Mouse (Mus musculus) liver, embryonic 12.5 days (tissue): Measurements from ENCODE around the gene Thnsl1. TPM values are rescaled to one million over a fixed set of nuclear protein-coding genes. Genes with fewer than 3 reads are reported as not detected.
A peak's percentile ranks its signal among the peaks of the same experiment; 100 is the strongest.

Experiments
- ATAC-seq: fragments of 200-750 bp; cut with Nextera tagmentation; 2 replicates; pipeline ENCODE4 v1.8.0; 2017; ENCODE audit warnings: moderate number of reproducible peaks, mild to moderate bottlenecking, moderate library complexity
- H3K27ac ChIP-seq: fragments of 300-500 bp; sonication (generic); 2 replicates; pipeline ENCODE4 v1.5.1; 2016; ENCODE audit warnings: mild to moderate bottlenecking
- H3K27me3 ChIP-seq: fragments of 300-500 bp; sonication (generic); replicated peaks from 2 replicates; pipeline ENCODE4 v1.6.1; 2016; ENCODE audit warnings: mild to moderate bottlenecking, moderate library complexity
- H3K36me3 ChIP-seq: fragments of 300-500 bp; sonication (generic); 2 replicates; pipeline ENCODE4 v1.6.1; 2016; ENCODE audit warnings: mild to moderate bottlenecking, moderate library complexity
- H3K4me1 ChIP-seq: fragments of 300-500 bp; sonication (generic); 2 replicates; pipeline ENCODE4 v1.6.1; 2016
- H3K4me2 ChIP-seq: fragments of 300-500 bp; sonication (generic); 2 replicates; pipeline ENCODE4 v1.6.1; 2016; ENCODE audit warnings: mild to moderate bottlenecking, moderate library complexity
- H3K4me3 ChIP-seq: fragments of 300-500 bp; sonication (generic); 2 replicates; pipeline ENCODE4 v1.5.1; 2016; ENCODE audit warnings: mild to moderate bottlenecking, moderate library complexity
- H3K9ac ChIP-seq: fragments of 300-500 bp; sonication (generic); 2 replicates; pipeline ENCODE4 v1.6.1; 2016; ENCODE audit warnings: mild to moderate bottlenecking, moderate library complexity
- H3K9me3 ChIP-seq: fragments of 300-500 bp; sonication (generic); replicated peaks from 2 replicates; pipeline ENCODE4 v1.6.1; 2016; ENCODE audit warnings: mild to moderate bottlenecking, moderate library complexity
- WGBS: fragments of 180-500 bp; shearing (Covaris S2); methylation state at CpG from one replicate; pipeline ENCODE4 v1.1.7; 2016; ENCODE audit not compliant: insufficient replicate concordance; 5-methylcytosine and 5-hydroxymethylcytosine counted together
- polyA plus RNA-seq: library from polyadenylated mRNA; unstranded; fragments of >200 nt; fragmentation: Nextera tagmentation; extraction: Ambion mirVana; gene quantifications from 2 replicates; pipeline ENCODE4 v1.2.1, GENCODE M21; 2016

The Thnsl1 gene
- polyA plus RNA-seq, 1 experiment from 2014 or later: 3.1 TPM

DNA sequence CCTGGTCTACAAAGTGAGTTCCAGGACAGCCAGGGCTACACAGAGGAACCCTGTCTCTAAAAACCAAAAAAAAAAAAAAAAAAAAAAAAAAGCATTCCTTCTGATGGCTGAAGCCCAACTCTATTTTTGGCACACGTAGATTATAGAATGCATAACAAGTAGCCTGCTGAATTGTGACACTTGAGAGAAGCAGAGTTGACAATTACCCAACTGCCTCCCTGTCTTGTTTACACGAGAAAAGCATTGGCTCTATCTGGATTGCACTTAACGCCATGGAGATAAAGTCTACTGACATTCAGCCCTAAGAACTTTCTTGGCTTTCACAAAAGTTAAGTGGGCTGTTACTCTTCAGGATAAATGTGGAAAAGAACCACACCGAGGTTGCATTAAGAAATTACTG is 39.5 kb downstream of the Thnsl1 start:
- no peak for ATAC-seq
- no peak overlapping the region for H3K4me3 ChIP-seq

DNA sequence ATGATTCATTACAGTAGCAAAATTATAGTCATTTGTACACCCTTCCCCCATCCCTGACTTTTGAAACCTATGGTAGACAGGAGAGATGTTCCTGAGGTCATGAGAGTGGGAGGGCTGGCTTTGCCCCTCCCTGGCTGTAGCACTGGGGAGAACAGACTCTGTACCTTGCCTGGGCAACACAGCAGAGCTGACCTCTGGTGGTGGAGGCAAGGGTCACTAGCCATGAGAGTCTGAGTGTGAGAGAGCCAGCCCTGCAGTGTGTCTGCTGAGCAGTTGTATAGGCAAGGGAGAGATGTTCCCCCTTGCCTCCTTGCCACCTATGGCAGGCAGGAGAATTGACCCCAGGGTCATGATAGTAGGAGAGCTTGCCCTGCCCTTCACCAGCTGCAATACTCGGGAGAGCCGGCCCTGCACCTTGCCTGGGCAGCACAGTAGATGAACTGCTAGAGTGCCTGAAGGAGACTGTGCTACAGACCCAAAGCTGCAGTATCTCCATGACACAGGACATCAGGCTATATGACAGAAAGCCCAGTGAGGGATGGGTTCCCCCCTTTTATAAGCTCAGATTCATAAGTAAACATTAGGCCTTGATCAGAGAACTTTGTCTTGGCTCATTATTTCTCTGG is 40.1 kb downstream of the Thnsl1 start:
- WGBS: 55% methylated on average over 2 of the region's 2 CpGs
- Histone ChIP-seq H3K9ac (no peak overlapping the region), H3K27me3 (no peaks in the 10 kb centered on the region), H3K36me3 (no peaks in the 10 kb centered on the region), H3K4me3 (no peak overlapping the region), H3K27ac (no peak overlapping the region), H3K9me3 (no peaks in the 10 kb centered on the region), H3K4me1 (no peaks in the 10 kb centered on the region), H3K4me2 (no peak overlapping the region)
- ATAC-seq: peak; percentile 89

More for the DNA sequence above, 39.5 kb downstream of the Thnsl1 start:
- H3K4me1 ChIP-seq: no peaks in the 10 kb centered on the region
- H3K9me3 ChIP-seq: no peaks in the 10 kb centered on the region
- H3K4me2 ChIP-seq: no peak overlapping the region
- H3K27ac ChIP-seq: no peak overlapping the region
- H3K9ac ChIP-seq: no peak overlapping the region
- no peaks in the 10 kb centered on the region for H3K27me3 ChIP-seq
- H3K36me3 ChIP-seq: no peaks in the 10 kb centered on the region
- WGBS: 49% methylated on average over 4 of the region's 4 CpGs

DNA sequence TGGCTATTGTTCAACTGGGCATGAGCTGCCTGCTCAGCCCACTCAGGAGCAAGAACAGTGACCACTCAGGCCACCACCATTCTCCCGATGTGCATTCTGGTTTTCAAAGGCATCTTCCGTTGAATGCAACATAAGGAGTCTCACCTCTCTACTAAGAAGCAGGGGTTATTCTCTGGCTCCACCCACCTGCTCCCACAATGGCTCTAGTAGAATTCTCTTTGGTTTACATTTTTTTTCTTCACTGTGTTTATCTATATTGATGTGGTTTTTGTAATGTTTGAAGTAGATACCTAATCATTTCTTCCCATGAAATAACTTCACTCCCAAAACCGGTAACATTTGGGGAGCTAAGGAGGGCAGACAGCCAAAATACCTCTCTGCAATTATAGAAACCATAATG is 48.1 kb downstream of the Thnsl1 start:
- Histone ChIP-seq H3K4me3 (no peak overlapping the region), H3K9me3 (no peaks in the 10 kb centered on the region), H3K4me1 (peaks cover 6% of the 10 kb centered on the region; the same call in 1 of the 2 replicates), H3K27ac (no peak overlapping the region), H3K9ac (no peak overlapping the region), H3K27me3 (no peaks in the 10 kb centered on the region), H3K36me3 (no peaks in the 10 kb centered on the region), H3K4me2 (no peak overlapping the region)
- 59% methylated on average over 3 of the region's 3 CpGs for WGBS
- no peak for ATAC-seq

DNA sequence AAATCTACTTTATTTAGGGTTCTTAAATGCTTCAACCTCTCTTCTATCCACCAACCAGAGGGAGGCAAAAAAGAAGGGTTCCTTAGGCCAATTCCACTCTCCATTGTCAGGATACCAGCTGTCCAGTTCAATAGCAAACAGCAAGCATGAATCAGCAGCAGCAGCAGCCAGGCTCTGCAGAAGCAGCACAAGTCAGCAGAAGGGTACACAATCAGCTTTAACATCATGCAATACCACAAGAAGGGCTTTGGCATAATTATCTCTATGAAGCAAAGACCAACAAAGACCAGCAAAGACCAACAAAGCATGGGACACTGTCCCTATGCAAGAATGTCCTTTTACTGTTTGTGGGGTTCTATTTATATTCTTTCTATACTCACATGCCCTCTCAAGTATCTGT is 48.8 kb downstream of the Thnsl1 start:
- no peak overlapping the region for H3K9ac ChIP-seq
- H3K36me3 ChIP-seq: no peaks in the 10 kb centered on the region
- no peak overlapping the region for H3K4me2 ChIP-seq
- no peaks in the 10 kb centered on the region for H3K27me3 ChIP-seq
- peaks cover 6% of the 10 kb centered on the region; the same call in 1 of the 2 replicates for H3K4me1 ChIP-seq
- H3K9me3 ChIP-seq: no peaks in the 10 kb centered on the region
- H3K27ac ChIP-seq: no peak overlapping the region
- H3K4me3 ChIP-seq: no peak overlapping the region
- ATAC-seq: no peak

DNA sequence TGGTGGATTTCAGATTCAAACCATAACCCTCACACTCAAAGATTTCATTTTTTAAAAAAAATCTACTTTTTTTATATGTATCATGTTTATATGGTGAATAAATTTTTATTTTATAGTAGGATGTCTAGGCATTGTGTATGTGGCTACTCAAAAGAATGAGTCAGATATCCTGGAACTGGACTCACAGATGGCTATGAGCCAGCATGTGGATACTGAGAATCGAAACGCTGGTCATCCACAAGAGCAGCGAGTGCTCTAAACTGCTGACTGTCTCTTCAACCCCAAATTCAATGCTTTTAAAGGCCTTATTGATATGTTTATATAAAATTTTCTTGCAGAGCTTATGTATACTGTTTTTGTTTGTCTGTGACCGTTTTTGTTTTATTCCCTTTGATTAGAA is 52.8 kb downstream of the Thnsl1 start:
- Histone ChIP-seq H3K27me3 (no peaks in the 10 kb centered on the region), H3K4me2 (no peak overlapping the region), H3K36me3 (no peaks in the 10 kb centered on the region), H3K27ac (no peak overlapping the region), H3K9me3 (no peaks in the 10 kb centered on the region), H3K9ac (no peak overlapping the region), H3K4me1 (peaks cover 6% of the 10 kb centered on the region; the same call in 1 of the 2 replicates), H3K4me3 (no peak overlapping the region)
- no peak for ATAC-seq
- WGBS: 75% methylated on average over 4 of the region's 4 CpGs

DNA sequence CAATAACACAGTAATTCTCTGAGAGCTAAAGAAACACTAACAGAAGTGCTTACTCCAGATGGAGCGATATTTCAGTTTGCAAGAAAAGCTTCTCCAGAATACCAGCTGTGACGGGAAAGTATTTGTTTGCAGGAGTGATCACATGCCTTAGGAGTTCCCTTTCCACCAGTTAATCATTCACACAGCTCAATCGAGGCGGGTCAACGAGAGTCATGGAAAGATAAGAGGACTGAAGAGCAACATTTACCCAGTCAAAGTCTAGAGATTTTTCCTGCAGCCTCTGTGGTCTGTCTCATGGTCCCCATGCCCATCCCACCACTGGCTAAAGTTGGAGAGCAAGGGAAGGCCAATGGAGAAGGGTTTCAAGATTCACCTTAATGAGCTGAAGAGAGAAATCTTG is 53.6 kb downstream of the Thnsl1 start:
- ATAC-seq: peak; percentile 70
- H3K36me3 ChIP-seq: no peaks in the 10 kb centered on the region
- no peaks in the 10 kb centered on the region for H3K9me3 ChIP-seq
- WGBS: 40% methylated on average over 5 of the region's 5 CpGs
- H3K4me3 ChIP-seq: no peak overlapping the region
- 0 out of 2 replicates have a peak overlapping the region, but pooled peaks have one; percentile 8 for H3K27ac ChIP-seq
- H3K4me2 ChIP-seq: no peak overlapping the region
- peaks cover 4% of the 10 kb centered on the region; the same call in 1 of the 2 replicates for H3K4me1 ChIP-seq
- no peak overlapping the region for H3K9ac ChIP-seq
- no peaks in the 10 kb centered on the region for H3K27me3 ChIP-seq

DNA sequence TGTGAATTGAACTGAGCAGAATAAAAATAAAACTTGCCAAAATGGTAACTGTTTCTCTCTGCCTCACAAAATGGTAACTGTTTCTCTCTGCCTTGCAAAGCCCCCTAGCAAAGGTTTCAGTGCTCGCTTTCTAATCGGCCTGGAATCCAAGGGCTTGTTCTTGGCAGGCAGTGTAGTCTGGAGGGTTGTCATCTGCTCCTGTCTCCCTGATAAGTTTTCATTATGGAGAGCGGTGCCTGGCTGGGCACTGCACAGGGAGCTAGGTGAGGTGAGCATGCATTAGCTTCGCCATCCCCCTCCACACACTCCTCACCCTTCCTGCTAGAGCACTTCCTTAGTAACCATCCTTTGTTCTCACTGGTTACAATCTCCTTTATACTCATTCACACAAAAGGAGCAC is 54.5 kb downstream of the Thnsl1 start:
- H3K27me3 ChIP-seq: no peaks in the 10 kb centered on the region
- no peaks in the 10 kb centered on the region for H3K9me3 ChIP-seq
- no peak for ATAC-seq
- no peaks in the 10 kb centered on the region; the same call in 1 of the 2 replicates for H3K4me1 ChIP-seq
- H3K27ac ChIP-seq: no peak overlapping the region
- no peaks in the 10 kb centered on the region for H3K36me3 ChIP-seq
- no peak overlapping the region for H3K4me3 ChIP-seq
- no peak overlapping the region for H3K4me2 ChIP-seq
- WGBS: 60% methylated on average over 4 of the region's 4 CpGs
- H3K9ac ChIP-seq: no peak overlapping the region

DNA sequence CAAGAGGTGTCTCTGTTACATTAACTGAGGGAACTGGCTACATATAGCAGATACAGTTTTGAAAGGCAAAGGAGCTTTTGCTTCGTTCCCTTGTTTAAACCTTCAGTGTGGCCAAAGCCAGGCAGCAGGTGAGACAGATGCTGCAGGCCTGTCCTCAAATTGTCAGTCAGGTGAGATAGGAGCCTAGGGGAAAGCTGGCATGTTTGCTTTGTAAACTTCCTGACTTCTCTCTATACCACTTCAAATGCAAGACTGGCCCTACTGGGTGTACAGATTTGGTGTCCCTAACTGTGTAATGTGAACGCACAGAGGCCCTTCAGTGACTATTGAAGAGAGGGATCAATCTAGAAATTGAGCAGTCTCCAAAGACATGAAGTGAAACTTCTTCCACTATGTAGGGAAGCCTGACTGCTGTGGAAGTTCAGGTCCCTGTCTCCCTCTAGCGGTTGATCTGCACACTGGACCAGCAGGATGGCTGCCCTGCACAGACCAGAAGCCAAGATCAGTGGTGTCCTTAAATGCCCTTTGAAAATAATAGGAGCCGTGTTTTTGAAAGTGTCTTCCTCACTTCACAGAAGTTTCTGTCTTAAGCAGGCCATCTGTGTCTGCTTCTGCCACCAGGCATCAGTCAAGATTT is 56.0 kb downstream of the Thnsl1 start:
- no peaks in the 10 kb centered on the region for H3K27me3 ChIP-seq
- H3K9me3 ChIP-seq: no peaks in the 10 kb centered on the region
- no peak overlapping the region for H3K9ac ChIP-seq
- 13% methylated on average over 4 of the region's 4 CpGs for WGBS
- H3K27ac ChIP-seq: no peak overlapping the region
- H3K4me2 ChIP-seq: no peak overlapping the region
- ATAC-seq: peak; percentile 78
- no peak overlapping the region for H3K4me3 ChIP-seq
- no peaks in the 10 kb centered on the region; the same call in 1 of the 2 replicates for H3K4me1 ChIP-seq
- H3K36me3 ChIP-seq: no peaks in the 10 kb centered on the region

DNA sequence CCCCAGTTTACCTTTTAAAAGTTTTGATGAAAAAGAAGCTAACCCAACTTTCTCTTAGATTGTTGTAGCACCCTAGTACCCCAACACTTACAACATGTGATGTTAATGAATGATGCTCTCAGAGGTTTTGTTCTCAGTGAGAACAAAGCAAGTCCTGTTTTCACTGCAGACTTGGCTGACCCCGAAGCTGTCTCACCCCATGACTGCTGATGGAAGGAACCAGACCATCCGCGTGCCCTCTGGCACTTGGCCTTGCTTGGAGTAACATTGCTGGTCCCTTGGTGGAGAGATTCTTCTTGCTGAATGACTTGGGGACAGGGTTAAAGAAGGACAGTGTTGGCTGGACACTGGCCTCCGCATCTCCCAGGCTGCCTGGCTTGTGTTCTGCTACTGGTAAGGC is 58.5 kb downstream of the Thnsl1 start:
- H3K4me2 ChIP-seq: no peak overlapping the region
- no peaks in the 10 kb centered on the region for H3K9me3 ChIP-seq
- H3K36me3 ChIP-seq: no peaks in the 10 kb centered on the region
- no peaks in the 10 kb centered on the region for H3K27me3 ChIP-seq
- H3K4me1 ChIP-seq: no peaks in the 10 kb centered on the region; the same call in 1 of the 2 replicates
- H3K9ac ChIP-seq: no peak overlapping the region
- H3K27ac ChIP-seq: no peak overlapping the region
- WGBS: 71% methylated on average over 4 of the region's 4 CpGs
- H3K4me3 ChIP-seq: no peak overlapping the region
- no peak for ATAC-seq

Other genes starting within 250 kb of the Thnsl1 start
- gene Arhgap21, start 236.8 kb upstream of the Thnsl1 start, polyA plus RNA-seq: 10.9 and 12.4 TPM in 2 replicates
- not detected in 2 replicates for gene Enkur, start 359 bp upstream of the Thnsl1 start, polyA plus RNA-seq
- gene Gpr158, start 161.8 kb downstream of the Thnsl1 start, polyA plus RNA-seq: not detected in 2 replicates